Mouse (Mus musculus) cerebellum, adult 9-11 months (tissue): Measurements from ENCODE around the gene Btbd35f29.
"Not testable (repeated sequence)": the region's sequence is repeated elsewhere in the genome, so short reads cannot be mapped to it uniquely, and the experiment has no call there.

Source experiments
- DNase-seq: peaks from one replicate; pipeline ENCODE4 v3.0.0; 2022

The Btbd35f29 gene

GRCm38 (mm10) chrX:31117374-31117773, at the start of gene Btbd35f29:
Btbd35f29 (plus strand) TSS chrX:31117674.
- not testable (repeated sequence) for DNase-seq

- not testable (repeated sequence) for DNase-seq
Measured at GRCm38 (mm10) chrX:31141416-31141815, 23.9 kb downstream of the Btbd35f29 start.

- DNase-seq = not testable (repeated sequence)
Measured at GRCm38 (mm10) chrX:31145144-31145543, 27.7 kb downstream of the Btbd35f29 start.

- DNase-seq = not testable (repeated sequence)
Measured at GRCm38 (mm10) chrX:31145835-31146234, 28.4 kb downstream of the Btbd35f29 start.

- DNase-seq = not testable (repeated sequence)
Measured at GRCm38 (mm10) chrX:31158534-31159085, 41.1 kb downstream of the Btbd35f29 start.

GRCm38 (mm10) chrX:31159450-31160322, 42.2 kb downstream of the Btbd35f29 start:
- not testable (repeated sequence) for DNase-seq

GRCm38 (mm10) chrX:31160554-31160953, 43.1 kb downstream of the Btbd35f29 start:
- DNase-seq = not testable (repeated sequence)

GRCm38 (mm10) chrX:31162638-31163037, 45.2 kb downstream of the Btbd35f29 start:
- not testable (repeated sequence) for DNase-seq

- not testable (repeated sequence) for DNase-seq
Measured at GRCm38 (mm10) chrX:31165193-31165592, 47.7 kb downstream of the Btbd35f29 start.
